Mouse (Mus musculus) right cerebral cortex, adult 18-20 months (tissue): ENCODE results near the gene Acot12.
A peak's percentile ranks its signal among the peaks of the same experiment; 100 is the strongest.

Experiments
- DNase-seq: peaks from one replicate; pipeline ENCODE4 v3.0.0; 2022; ENCODE audit warnings: mixed read lengths

Gene Acot12

GRCm38 (mm10) chr13:91741280-91742047 is at the start of gene Acot12:
Gene Acot12, plus strand, starts transcription at chr13:91741512.
- peak; percentile 26 for DNase-seq

DNA sequence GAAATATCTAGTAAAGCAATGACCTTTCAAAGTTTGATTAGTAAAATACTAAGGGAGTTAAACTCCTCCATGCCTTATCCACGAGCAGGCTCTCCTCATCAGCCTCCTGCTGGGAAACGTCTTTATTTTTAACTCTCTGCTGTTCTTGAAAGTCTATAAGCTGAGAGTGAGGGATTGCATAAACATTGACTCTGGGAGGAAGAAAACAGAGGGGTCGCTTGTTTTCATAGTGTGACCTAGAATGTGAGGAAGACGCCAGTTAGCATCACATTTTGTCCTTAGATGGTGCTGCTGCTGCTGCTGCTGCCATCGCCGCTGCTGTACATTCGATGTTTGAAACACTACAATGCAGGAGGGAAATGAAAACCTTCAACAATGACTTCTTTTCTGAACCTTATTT is 47.7 kb upstream of the Acot12 start:
- no peak for DNase-seq

- DNase-seq: no peak
Measured at GRCm38 (mm10) chr13:91695406-91695805, 45.9 kb upstream of the Acot12 start.

DNA sequence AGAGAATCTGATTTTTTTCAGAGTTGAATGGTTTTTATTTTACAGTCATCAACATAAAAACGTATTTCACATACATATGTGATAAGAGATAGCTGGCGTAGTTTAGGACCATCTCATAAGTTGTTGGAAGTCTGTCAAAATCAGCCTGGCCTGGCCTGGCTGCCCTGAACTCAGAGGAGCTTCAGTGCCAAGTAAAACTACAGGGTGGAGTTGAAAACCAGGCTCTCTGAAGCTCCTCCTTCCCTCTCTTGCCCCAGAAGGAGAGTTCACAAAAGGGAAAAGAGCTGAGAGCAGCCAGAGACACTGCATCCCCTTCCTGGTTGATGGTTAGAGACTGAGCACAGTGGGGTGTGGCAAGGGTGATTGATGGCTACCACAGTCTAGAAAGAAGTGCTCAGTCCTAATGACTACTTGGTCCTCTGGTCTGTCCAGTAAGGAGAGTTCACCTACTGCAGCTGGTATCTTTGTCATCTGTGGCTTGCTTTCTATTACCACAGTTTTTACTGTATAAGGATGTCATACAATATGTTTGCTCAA is 45.1 kb upstream of the Acot12 start:
- DNase-seq: no peak

DNA sequence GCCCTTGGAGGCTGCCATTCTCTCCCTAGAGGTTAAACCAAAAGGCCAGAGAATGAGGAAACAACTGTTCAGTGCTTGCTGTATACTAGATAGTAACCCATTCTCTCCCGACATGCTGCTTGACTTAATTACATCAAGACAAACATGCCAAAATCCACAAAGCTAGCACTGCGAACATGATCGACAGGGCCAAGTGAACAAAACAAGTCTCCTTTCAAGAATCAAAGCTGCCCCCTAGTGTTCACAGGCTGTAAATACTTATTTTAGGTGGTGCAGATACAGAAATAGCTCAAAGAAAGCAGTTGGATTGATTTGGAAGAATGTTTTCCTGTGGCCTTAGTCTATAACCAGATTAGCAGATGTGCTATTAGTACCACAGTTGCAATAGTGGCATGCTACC is 44.3 kb upstream of the Acot12 start:
- peak; percentile 39 for DNase-seq

DNA sequence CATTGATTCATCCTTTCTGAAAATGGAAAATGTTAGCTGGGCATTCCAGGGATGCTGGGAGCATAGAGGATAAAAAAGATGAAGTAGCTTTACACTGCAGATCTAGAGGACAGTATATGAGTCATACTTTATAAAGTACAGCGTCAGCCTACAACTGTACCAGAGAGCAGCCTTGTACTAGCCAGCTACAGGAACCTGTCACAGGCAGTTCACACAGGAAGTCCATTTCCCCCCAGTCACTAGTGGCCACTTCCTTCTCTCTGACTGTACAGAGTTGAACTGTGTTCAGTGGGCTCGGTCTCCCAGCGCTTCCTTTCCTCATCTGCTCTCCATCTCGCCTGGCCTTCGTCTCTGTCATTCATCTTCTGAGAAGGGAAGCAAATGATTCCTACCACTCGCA is 39.0 kb upstream of the Acot12 start:
- DNase-seq: no peak

- peak; percentile 19 for DNase-seq
Measured at GRCm38 (mm10) chr13:91719487-91719886, 21.8 kb upstream of the Acot12 start.

- DNase-seq: no peak
Measured at GRCm38 (mm10) chr13:91723108-91723735, 18.1 kb upstream of the Acot12 start.

GRCm38 (mm10) chr13:91723736-91724119 is 17.6 kb upstream of the Acot12 start:
- no peak for DNase-seq

- DNase-seq: no peak
Measured at GRCm38 (mm10) chr13:91724211-91724610, 17.1 kb upstream of the Acot12 start.

GRCm38 (mm10) chr13:91725130-91725529 is 16.2 kb upstream of the Acot12 start:
- DNase-seq: no peak

- DNase-seq: no peak
Measured at GRCm38 (mm10) chr13:91727899-91728298, 13.4 kb upstream of the Acot12 start.

GRCm38 (mm10) chr13:91737191-91737590 is 4.1 kb upstream of the Acot12 start:
- DNase-seq: no peak

DNA sequence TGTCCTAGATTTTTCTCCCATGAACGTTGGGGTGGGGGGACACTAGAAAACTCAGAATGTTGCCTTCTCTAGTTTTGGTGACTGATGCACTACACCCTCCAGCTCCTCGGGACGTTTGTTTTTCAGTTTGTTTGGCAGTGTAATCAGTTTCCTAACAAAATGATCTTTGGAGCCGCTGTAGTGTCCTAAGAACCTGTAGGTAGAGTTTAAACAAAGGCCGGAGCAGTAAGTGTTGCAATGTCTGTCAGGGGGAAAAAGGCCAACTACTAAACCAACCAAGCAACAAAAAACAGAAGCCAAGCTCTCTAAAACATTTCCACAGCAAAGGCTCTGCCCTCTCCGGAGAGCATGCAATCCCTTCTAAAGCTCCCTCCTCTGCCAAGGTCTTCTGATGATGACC is 461 bp upstream of the Acot12 start:
- DNase-seq: no peak

GRCm38 (mm10) chr13:91743180-91743579 is 1.9 kb downstream of the Acot12 start:
- DNase-seq: no peak

DNA sequence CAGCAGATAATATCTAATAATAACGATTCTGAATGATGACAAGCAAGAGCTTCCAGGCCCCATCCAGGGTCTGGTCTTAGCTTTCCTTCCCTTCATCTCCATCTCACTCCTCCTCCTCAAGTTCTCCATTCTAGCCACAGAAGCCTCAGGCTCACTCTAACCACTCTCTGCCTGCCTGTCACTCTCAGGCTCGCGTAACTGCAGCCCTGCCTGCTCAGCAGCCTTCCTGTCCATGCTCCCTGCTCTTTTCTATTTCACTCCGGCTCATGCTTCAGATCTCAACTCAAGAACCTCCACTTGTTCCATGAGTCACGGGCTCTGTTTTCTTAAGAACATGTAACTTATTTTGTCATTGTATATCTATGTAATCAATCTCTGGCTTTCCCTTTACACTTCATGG is 5.2 kb downstream of the Acot12 start:
- DNase-seq: no peak

DNA sequence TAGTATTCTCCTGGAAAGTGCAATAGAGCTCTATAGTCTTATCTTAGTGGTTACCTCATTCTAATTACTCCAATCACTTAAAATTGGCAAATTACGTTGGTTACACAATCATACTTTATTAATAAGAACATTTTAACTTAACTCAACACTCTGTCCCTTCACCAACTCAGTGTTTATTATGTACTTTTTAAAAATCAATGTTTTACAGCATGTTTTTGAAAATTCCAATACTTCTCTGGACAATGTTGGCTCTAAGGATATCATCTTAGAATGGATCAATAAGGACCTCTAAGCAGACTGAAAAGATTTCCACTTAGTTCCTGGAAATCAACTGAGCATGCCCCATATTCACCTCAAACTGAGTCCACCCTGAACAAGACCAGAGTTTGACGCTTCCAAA is 7.1 kb downstream of the Acot12 start:
- no peak for DNase-seq

DNA sequence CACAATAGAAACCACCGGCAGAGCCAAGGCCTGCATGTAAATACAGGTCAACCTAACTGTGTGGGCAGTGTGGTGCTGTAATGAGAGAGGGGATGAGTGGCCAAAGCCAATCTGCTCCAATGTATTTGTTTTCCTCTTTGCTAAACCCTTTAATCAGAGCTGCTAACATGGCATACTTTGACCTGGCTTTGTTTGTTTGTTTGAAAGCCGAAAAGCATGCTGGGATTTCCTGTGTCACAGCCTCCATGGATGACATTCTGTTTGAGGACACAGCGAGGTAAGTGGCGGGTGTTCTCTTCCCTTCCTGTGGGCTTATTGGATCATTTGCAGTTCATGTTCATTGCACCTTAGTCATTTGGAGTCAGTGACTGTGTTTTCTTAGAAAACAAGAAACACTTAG is 8.7 kb downstream of the Acot12 start:
- DNase-seq: no peak

- no peak for DNase-seq
Measured at GRCm38 (mm10) chr13:91753724-91754123, 12.4 kb downstream of the Acot12 start.

DNA sequence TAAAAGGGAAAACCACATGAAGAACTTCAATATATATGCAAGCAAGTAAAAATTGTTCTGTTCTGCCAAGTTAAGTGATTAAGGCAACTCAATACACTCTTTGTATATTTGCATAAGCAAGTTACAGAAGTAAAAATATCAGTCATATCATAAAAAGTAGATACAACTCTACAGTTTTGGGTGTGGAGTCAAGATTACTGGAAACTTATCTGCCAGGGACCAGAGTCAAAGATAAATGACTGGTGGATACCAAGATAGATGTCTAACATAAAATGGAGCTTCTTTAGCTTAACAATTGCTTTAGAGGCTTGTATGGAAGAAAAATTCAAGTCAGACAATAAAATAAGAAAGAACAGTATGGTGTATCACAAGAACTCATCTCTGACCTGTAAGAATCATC is 13.4 kb downstream of the Acot12 start:
- DNase-seq: no peak

GRCm38 (mm10) chr13:91756230-91756629 is 14.9 kb downstream of the Acot12 start:
- DNase-seq: no peak

GRCm38 (mm10) chr13:91758316-91759048 is 17.2 kb downstream of the Acot12 start:
- no peak for DNase-seq

DNA sequence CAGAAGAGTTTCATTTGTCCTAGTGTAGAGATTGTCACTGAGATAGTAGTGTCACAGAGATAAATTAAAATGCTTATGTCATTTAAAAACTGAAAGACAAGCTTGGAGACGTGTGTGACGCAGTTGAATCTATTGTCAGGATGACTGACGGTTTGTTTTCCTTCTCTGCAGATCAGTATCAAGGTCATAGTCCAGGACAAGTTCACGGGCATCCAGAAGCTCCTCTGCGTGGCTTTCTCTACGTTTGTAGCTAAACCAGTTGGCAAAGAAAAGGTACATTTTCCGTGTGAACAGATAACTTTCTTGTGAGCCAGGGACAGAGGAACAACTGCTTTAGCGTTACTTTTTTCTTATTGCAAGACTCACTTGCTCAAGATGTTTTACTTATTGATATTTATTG is 18.5 kb downstream of the Acot12 start:
- no peak for DNase-seq
